Mouse (Mus musculus): ENCODE data around the gene Hectd3.

- no peak for TF ChIP-seq CTCF (conservative IDR thresholded peaks at IDR 0.05; ENCODE audit: insufficient read depth, insufficient read length, low read depth, low read length)
- no peak for TF ChIP-seq POLR2A (IDR thresholded peaks at IDR 0.05; ENCODE audit: low read depth, low read length)
Observed at GRCm38 (mm10) chr4:116985681-116986080, 9.4 kb upstream of the Hectd3 start.
